ENCODE assay signal across 13 mouse cellular contexts in genomic region chr2:92659491-92660035, GRCm38 (mm10).
A peak's percentile ranks its signal among the peaks of the same experiment; 100 is the strongest.
DNase-seq lines count a peak whose midpoint lies in the region; ATAC-seq lines count a peak whose summit lies in the region.
"Had no signal": no experiment of that assay in that cellular context is flagged by ENCODE, and none has a peak within 500 bp of the region (broad histone marks: within the 10 kb centered on the region; RNA-seq: fewer than 3 reads in every experiment).

No protein-coding gene starts in this region.

- H3K27ac ChIP-seq in heart, embryonic 12.5 days (ENCODE audit: poor library complexity, severe bottlenecking) = no peak overlapping the region
- no peak overlapping the region for H3K27ac ChIP-seq in forebrain, embryonic 16.5 days (ENCODE audit: low read length)
- H3K27ac ChIP-seq: hindbrain, embryonic 15.5 days; limb, embryonic 12.5 days; lung, embryonic 15.5 days had no signal

- H3K9me3 ChIP-seq in heart, embryonic 12.5 days (replicated peaks) = no peaks in the 10 kb centered on the region
- no peaks in the 10 kb centered on the region for H3K9me3 ChIP-seq in forebrain, embryonic 16.5 days (ENCODE audit: control insufficient read depth, low read length)
- H3K9me3 ChIP-seq: hindbrain, embryonic 15.5 days; lung, embryonic 15.5 days had no signal

- no peak overlapping the region for H3K4me2 ChIP-seq in heart, embryonic 12.5 days
- H3K4me2 ChIP-seq in forebrain, embryonic 16.5 days (ENCODE audit: low read length) = no peak overlapping the region
- H3K4me2 ChIP-seq: hindbrain, embryonic 15.5 days; limb, embryonic 12.5 days; lung, embryonic 15.5 days had no signal

- no peak for ATAC-seq in heart, embryonic 12.5 days (ENCODE audit: insufficient number of reproducible peaks, low FRiP score)
- no peak for ATAC-seq in forebrain, embryonic 16.5 days

- no peaks in the 10 kb centered on the region for H3K36me3 ChIP-seq in heart, embryonic 12.5 days
- H3K36me3 ChIP-seq in forebrain, embryonic 16.5 days (ENCODE audit: control insufficient read depth, insufficient read depth) = no peaks in the 10 kb centered on the region
- H3K36me3 ChIP-seq: hindbrain, embryonic 15.5 days; limb, embryonic 12.5 days; lung, embryonic 15.5 days had no signal

- 64% methylated on average over 7 of the region's 7 CpGs for WGBS in heart, embryonic 12.5 days
- WGBS in forebrain, embryonic 16.5 days = 81% methylated on average over 7 of the region's 7 CpGs

- H3K4me3 ChIP-seq in heart, embryonic 12.5 days = no peak overlapping the region
- H3K4me3 ChIP-seq in forebrain, embryonic 16.5 days (replicated peaks; ENCODE audit: low read length) = no peak overlapping the region
- H3K4me3 ChIP-seq: erythroblast, embryonic 14.5 days; hindbrain, embryonic 15.5 days; limb, embryonic 12.5 days; lung, embryonic 15.5 days had no signal

- H3K27me3 ChIP-seq in heart, embryonic 12.5 days (replicated peaks) = no peaks in the 10 kb centered on the region
- H3K27me3 ChIP-seq in forebrain, embryonic 16.5 days (replicated peaks; ENCODE audit: control insufficient read depth, insufficient read depth, low read length) = no peaks in the 10 kb centered on the region
- H3K27me3 ChIP-seq: hindbrain, embryonic 15.5 days; limb, embryonic 12.5 days; lung, embryonic 15.5 days had no signal

- H3K9ac ChIP-seq in heart, embryonic 12.5 days = no peak overlapping the region
- H3K9ac ChIP-seq in forebrain, embryonic 16.5 days (replicated peaks; ENCODE audit: low read depth, low read length) = no peak overlapping the region
- H3K9ac ChIP-seq: hindbrain, embryonic 15.5 days; limb, embryonic 12.5 days; lung, embryonic 15.5 days had no signal

- H3K4me1 ChIP-seq in heart, embryonic 12.5 days (replicated peaks) = no peaks in the 10 kb centered on the region
- H3K4me1 ChIP-seq in forebrain, embryonic 16.5 days (replicated peaks; ENCODE audit: control insufficient read depth, insufficient read depth, low read length) = no peaks in the 10 kb centered on the region
- H3K4me1 ChIP-seq: hindbrain, embryonic 15.5 days; limb, embryonic 12.5 days; lung, embryonic 15.5 days had no signal

- peak; percentile 48 to 75 for DNase-seq in heart, adult 18-20 months
- DNase-seq in embryo, embryonic 10.5 days (ENCODE audit: low spot score) = peak; percentile 51
- DNase-seq in kidney, adult 11 months = peak; percentile 55
- DNase-seq in kidney, postnatal 36 days = peak; percentile 52 to 63
- no peak for DNase-seq in cerebellum, postnatal 25 days
- DNase-seq in retina, postnatal 1 day = no peak
- DNase-seq: right cerebral cortex, postnatal 25 days had no signal

Comparison
In these comparisons a context has a peak if more than half of its experiments do, and no peak if none do; other contexts are left out.
1. DNase-seq: peak in heart, adult 18-20 months (2 of 2), embryo, embryonic 10.5 days (single experiment), kidney, adult 11 months (single experiment) and kidney, postnatal 36 days (2 of 2); none in cerebellum, postnatal 25 days (0 of 2) and retina, postnatal 1 day (single experiment).